Mouse (Mus musculus): Measurements from ENCODE around the gene Calhm2.

Calhm2 gene

GRCm38 (mm10) chr19:47067924-47068611, 70.0 kb downstream of the Calhm2 start:
- H3K4me3 ChIP-seq (replicated peaks; ENCODE audit: low read length) = peak overlapping the region; percentile 100
- TF ChIP-seq POU5F1 (IDR thresholded peaks at IDR 0.05; ENCODE audit: borderline replicate concordance, low read length) (no peak), CTCF (conservative IDR thresholded peaks at IDR 0.05; ENCODE audit: low read length) (no peak), NANOG (IDR thresholded peaks at IDR 0.05; ENCODE audit: borderline replicate concordance, low read length) (no peak)
- no peaks in the 10 kb centered on the region for H3K9me3 ChIP-seq (ENCODE audit: low read length)
- no peaks in the 10 kb centered on the region for H3K27me3 ChIP-seq (ENCODE audit: insufficient read depth, low read length)
- peaks cover 30% of the 10 kb centered on the region for H3K36me3 ChIP-seq (ENCODE audit: insufficient read depth, low read length)
- H3K4me1 ChIP-seq (replicated peaks; ENCODE audit: low read depth, low read length) = peaks cover 27% of the 10 kb centered on the region

GRCm38 (mm10) chr19:47067096-47067882, 70.8 kb downstream of the Calhm2 start, which contains the start of gene Taf5:
TSS of gene Taf5 (plus strand) at chr19:47067746.
- Histone ChIP-seq H3K9me3 (ENCODE audit: low read length) (no peaks in the 10 kb centered on the region), H3K4me1 (replicated peaks; ENCODE audit: low read depth, low read length) (peaks cover 27% of the 10 kb centered on the region), H3K27me3 (ENCODE audit: insufficient read depth, low read length) (no peaks in the 10 kb centered on the region), H3K4me3 (replicated peaks; ENCODE audit: low read length) (peak within 1 kb of the TSS; percentile 100), H3K36me3 (ENCODE audit: insufficient read depth, low read length) (peaks cover 22% of the 10 kb centered on the region)
- no peak for TF ChIP-seq CTCF (conservative IDR thresholded peaks at IDR 0.05; ENCODE audit: low read length)
- TF ChIP-seq NANOG (IDR thresholded peaks at IDR 0.05; ENCODE audit: borderline replicate concordance, low read length) = no peak
- TF ChIP-seq POU5F1 (IDR thresholded peaks at IDR 0.05; ENCODE audit: borderline replicate concordance, low read length) = no peak

- Histone ChIP-seq H3K9me3 (ENCODE audit: low read length) (no peaks in the 10 kb centered on the region), H3K4me3 (replicated peaks; ENCODE audit: low read length) (no peak overlapping the region), H3K36me3 (ENCODE audit: insufficient read depth, low read length) (peaks cover 9% of the 10 kb centered on the region), H3K4me1 (replicated peaks; ENCODE audit: low read depth, low read length) (peaks cover 27% of the 10 kb centered on the region), H3K27me3 (ENCODE audit: insufficient read depth, low read length) (no peaks in the 10 kb centered on the region)
- TF ChIP-seq CTCF (conservative IDR thresholded peaks at IDR 0.05; ENCODE audit: low read length) (peak; percentile 72), POU5F1 (IDR thresholded peaks at IDR 0.05; ENCODE audit: borderline replicate concordance, low read length) (no peak)
These were observed 72.2 kb downstream of the Calhm2 start for GRCm38 (mm10) chr19:47065860-47066259.

- H3K4me3 ChIP-seq (replicated peaks; ENCODE audit: low read length) = no peak overlapping the region
- no peaks in the 10 kb centered on the region for H3K36me3 ChIP-seq (ENCODE audit: insufficient read depth, low read length)
- H3K9me3 ChIP-seq (ENCODE audit: low read length) = no peaks in the 10 kb centered on the region
- H3K4me1 ChIP-seq (replicated peaks; ENCODE audit: low read depth, low read length) = peaks cover 1% of the 10 kb centered on the region
- TF ChIP-seq POU5F1 (IDR thresholded peaks at IDR 0.05; ENCODE audit: borderline replicate concordance, low read length) (no peak), NANOG (IDR thresholded peaks at IDR 0.05; ENCODE audit: borderline replicate concordance, low read length) (no peak), CTCF (conservative IDR thresholded peaks at IDR 0.05; ENCODE audit: low read length) (no peak)
- H3K27me3 ChIP-seq (ENCODE audit: insufficient read depth, low read length) = 0 out of 2 replicates have a peak, but pooled peaks cover 5% of the 10 kb centered on the region
These were observed 80.4 kb downstream of the Calhm2 start for GRCm38 (mm10) chr19:47057684-47058083.
